Mouse (Mus musculus) stomach, embryonic 15.5 days (tissue): ENCODE measurements around the gene Cetn2. TPM values are rescaled to one million over a fixed set of nuclear protein-coding genes. Genes with fewer than 3 reads are reported as not detected.

Experiments used
- ATAC-seq: fragments of 200-750 bp; cut with Nextera tagmentation; 2 replicates; pipeline ENCODE4 v1.8.0; 2017; ENCODE audit warnings: low read depth, moderate number of reproducible peaks, moderate TSS enrichment; ENCODE audit not compliant: insufficient read depth, low FRiP score
- H3K27ac ChIP-seq: fragments of 300-500 bp; sonication (generic); 2 replicates; pipeline ENCODE4 v1.5.1; 2015; ENCODE audit warnings: mild to moderate bottlenecking, inconsistent platforms
- H3K27me3 ChIP-seq: fragments of 300-500 bp; sonication (generic); replicated peaks from 2 replicates; pipeline ENCODE4 v1.6.1; 2015; ENCODE audit warnings: inconsistent platforms
- H3K36me3 ChIP-seq: fragments of 300-500 bp; sonication (generic); 2 replicates; pipeline ENCODE4 v1.6.1; 2015; ENCODE audit warnings: inconsistent platforms
- H3K4me1 ChIP-seq: fragments of 300-500 bp; sonication (generic); 2 replicates; pipeline ENCODE4 v1.6.1; 2015; ENCODE audit warnings: inconsistent platforms
- H3K4me2 ChIP-seq: fragments of 300-500 bp; sonication (generic); 2 replicates; pipeline ENCODE4 v1.6.1; 2015; ENCODE audit warnings: mild to moderate bottlenecking, inconsistent platforms
- H3K4me3 ChIP-seq: fragments of 300-500 bp; sonication (generic); replicated peaks from 2 replicates; pipeline ENCODE4 v1.5.1; 2015; ENCODE audit warnings: inconsistent platforms
- H3K9ac ChIP-seq: fragments of 300-500 bp; sonication (generic); 2 replicates; pipeline ENCODE4 v1.6.1; 2015; ENCODE audit warnings: inconsistent platforms
- H3K9me3 ChIP-seq: fragments of 300-500 bp; sonication (generic); 2 replicates; pipeline ENCODE4 v1.6.1; 2016; ENCODE audit warnings: inconsistent platforms
- WGBS: fragments of 180-500 bp; shearing (Covaris S2); methylation state at CpG from one replicate; pipeline ENCODE4 v1.1.7; 2015; 5-methylcytosine and 5-hydroxymethylcytosine counted together
- polyA plus RNA-seq: library from polyadenylated mRNA; unstranded; fragments of >200 nt; fragmentation: Nextera tagmentation; extraction: Ambion mirVana; gene quantifications from 2 replicates; pipeline ENCODE4 v1.2.1, GENCODE M21; 2015

The Cetn2 gene
- polyA plus RNA-seq, 1 experiment from 2014 or later = 64.8 TPM

DNA sequence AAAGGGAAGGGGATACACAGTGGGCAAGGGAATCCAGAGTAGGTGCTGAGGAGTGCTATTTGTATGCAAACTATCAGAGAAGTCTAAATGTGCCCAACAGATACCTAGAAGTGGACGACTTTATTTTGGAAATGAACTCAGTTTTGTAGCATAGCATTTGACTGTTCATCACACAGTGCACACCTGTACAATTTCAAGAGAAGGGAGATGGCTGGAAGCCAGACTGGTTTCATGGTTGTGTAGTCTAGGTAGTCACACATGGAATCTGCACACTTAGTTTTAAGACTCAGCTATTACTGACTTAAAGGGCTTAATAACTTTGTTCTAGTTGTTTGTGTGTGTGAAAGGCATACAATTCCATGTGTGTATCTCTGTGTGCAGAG is 22.2 kb downstream of the Cetn2 start:
- no peak overlapping the region for H3K27ac ChIP-seq
- H3K9ac ChIP-seq = no peak overlapping the region
- H3K36me3 ChIP-seq = no peaks in the 10 kb centered on the region
- no peaks in the 10 kb centered on the region for H3K27me3 ChIP-seq
- no peak for ATAC-seq
- no peaks in the 10 kb centered on the region for H3K4me1 ChIP-seq
- H3K9me3 ChIP-seq = no peaks in the 10 kb centered on the region
- no peak overlapping the region for H3K4me2 ChIP-seq
- WGBS = 58% methylated on average over 1 of the region's 1 CpGs
- H3K4me3 ChIP-seq = no peak overlapping the region

- no peak overlapping the region for H3K4me2 ChIP-seq
- no peaks in the 10 kb centered on the region for H3K27me3 ChIP-seq
- no peak overlapping the region for H3K27ac ChIP-seq
- no peak for ATAC-seq
- H3K4me1 ChIP-seq = no peaks in the 10 kb centered on the region
- no peaks in the 10 kb centered on the region for H3K36me3 ChIP-seq
- 64% methylated on average over 5 of the region's 5 CpGs for WGBS
- no peaks in the 10 kb centered on the region for H3K9me3 ChIP-seq
- no peak overlapping the region for H3K9ac ChIP-seq
- no peak overlapping the region for H3K4me3 ChIP-seq
Measured at GRCm38 (mm10) chrX:72895388-72896054, 22.7 kb downstream of the Cetn2 start.

Other genes with a start within 250 kb of the Cetn2 start
- gene Gabrq, start 93.2 kb downstream of the Cetn2 start, polyA plus RNA-seq = 0.50 and 0.92 TPM in 2 replicates
- 29.6 and 32.1 TPM in 2 replicates for gene Nsdhl, start 146 bp upstream of the Cetn2 start, polyA plus RNA-seq
- gene Zfp185, start 68.9 kb upstream of the Cetn2 start, polyA plus RNA-seq = 11.1 and 13.8 TPM in 2 replicates
- 0.14 and 0.17 TPM in 2 replicates for gene Pnma5, start 118.7 kb upstream of the Cetn2 start, polyA plus RNA-seq
- 0.13 and 0.21 TPM in 2 replicates for gene Pnma3, start 146.4 kb upstream of the Cetn2 start, polyA plus RNA-seq
- 1.9 and 2.1 TPM in 2 replicates for gene Xlr4a, start 164.1 kb upstream of the Cetn2 start, polyA plus RNA-seq
- 5.8 and 9.2 TPM in 2 replicates for gene Xlr3a, start 178.7 kb upstream of the Cetn2 start, polyA plus RNA-seq
- gene Gm14685, start 198.6 kb upstream of the Cetn2 start, polyA plus RNA-seq = 0.04 and 0.15 TPM in 2 replicates
- 0.15 TPM in 1 of 2 replicates, not detected in the other for gene Xlr5b, start 230.4 kb upstream of the Cetn2 start, polyA plus RNA-seq
- 0.12 TPM in 1 of 2 replicates, not detected in the other for gene DXBay18, start 231.0 kb upstream of the Cetn2 start, polyA plus RNA-seq